Mouse (Mus musculus): Measurements from ENCODE around the gene Actn4. TPM values are rescaled to one million over a fixed set of nuclear protein-coding genes. Genes with fewer than 3 reads are reported as not detected.

The Actn4 gene
- polyA plus RNA-seq, 1 experiment from 2014 or later = 319 TPM

DNA sequence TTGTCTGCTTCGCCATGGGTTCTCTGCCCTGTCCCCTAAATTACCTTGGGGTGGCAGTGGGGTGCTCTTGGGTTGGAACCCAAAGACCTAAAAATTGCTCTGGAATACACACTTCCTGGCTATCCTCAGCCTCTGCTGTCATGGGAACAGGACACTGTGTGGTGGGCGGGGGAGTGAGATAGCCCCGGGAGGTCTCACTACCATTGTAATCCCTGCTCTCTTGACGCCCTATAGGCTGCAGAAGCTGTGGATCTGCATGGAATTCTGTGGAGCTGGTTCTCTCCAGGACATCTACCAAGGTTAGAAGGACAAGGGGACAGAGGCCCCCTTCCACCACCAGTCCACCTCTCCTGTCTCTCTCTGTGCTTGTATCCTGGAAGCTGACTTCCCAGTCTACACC, 21.7 kb upstream of the Actn4 start:
- 77% methylated on average over 4 of the region's 4 CpGs for WGBS
- Histone ChIP-seq H3K4me3 (replicated peaks) (no peak overlapping the region), H3K4me2 (no peak overlapping the region), H3K36me3 (peaks cover under 1% of the 10 kb centered on the region; the same call in 1 of the 2 replicates), H3K27ac (no peak overlapping the region), H3K27me3 (replicated peaks) (no peaks in the 10 kb centered on the region), H3K4me1 (peaks cover 12% of the 10 kb centered on the region), H3K9ac (no peak overlapping the region), H3K9me3 (no peaks in the 10 kb centered on the region)
- no peak for ATAC-seq (ENCODE audit: insufficient read depth, low FRiP score, low read depth)

DNA sequence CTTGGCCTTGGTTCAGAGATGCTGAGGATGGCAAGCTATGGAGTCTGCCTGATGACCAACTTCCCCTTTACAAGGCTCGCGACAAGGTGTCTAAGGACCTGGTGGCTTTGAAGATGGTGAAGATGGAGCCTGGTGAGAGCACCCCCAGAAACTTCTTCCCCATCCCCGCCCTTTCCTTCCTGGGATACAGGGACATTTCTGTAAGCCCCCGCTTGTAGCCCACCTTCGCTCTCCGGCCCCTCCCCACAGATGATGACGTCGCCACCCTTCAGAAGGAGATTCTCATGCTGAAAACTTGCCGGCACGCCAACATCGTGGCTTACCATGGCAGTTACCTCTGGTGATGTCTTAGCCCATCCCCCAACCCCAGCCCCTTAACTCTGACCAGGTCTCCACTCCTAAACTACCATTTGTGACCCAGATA, 21.0 kb upstream of the Actn4 start:
- no peaks in the 10 kb centered on the region for H3K9me3 ChIP-seq
- no peak for ATAC-seq (ENCODE audit: insufficient read depth, low FRiP score, low read depth)
- H3K9ac ChIP-seq = no peak overlapping the region
- peaks cover 12% of the 10 kb centered on the region for H3K4me1 ChIP-seq
- H3K27ac ChIP-seq = no peak overlapping the region
- H3K4me2 ChIP-seq = peak overlapping the region; percentile 87
- no peaks in the 10 kb centered on the region for H3K27me3 ChIP-seq (replicated peaks)
- H3K36me3 ChIP-seq = peaks cover 5% of the 10 kb centered on the region; the same call in 1 of the 2 replicates
- H3K4me3 ChIP-seq (replicated peaks) = no peak overlapping the region
- WGBS = 63% methylated on average over 11 of the region's 11 CpGs

DNA sequence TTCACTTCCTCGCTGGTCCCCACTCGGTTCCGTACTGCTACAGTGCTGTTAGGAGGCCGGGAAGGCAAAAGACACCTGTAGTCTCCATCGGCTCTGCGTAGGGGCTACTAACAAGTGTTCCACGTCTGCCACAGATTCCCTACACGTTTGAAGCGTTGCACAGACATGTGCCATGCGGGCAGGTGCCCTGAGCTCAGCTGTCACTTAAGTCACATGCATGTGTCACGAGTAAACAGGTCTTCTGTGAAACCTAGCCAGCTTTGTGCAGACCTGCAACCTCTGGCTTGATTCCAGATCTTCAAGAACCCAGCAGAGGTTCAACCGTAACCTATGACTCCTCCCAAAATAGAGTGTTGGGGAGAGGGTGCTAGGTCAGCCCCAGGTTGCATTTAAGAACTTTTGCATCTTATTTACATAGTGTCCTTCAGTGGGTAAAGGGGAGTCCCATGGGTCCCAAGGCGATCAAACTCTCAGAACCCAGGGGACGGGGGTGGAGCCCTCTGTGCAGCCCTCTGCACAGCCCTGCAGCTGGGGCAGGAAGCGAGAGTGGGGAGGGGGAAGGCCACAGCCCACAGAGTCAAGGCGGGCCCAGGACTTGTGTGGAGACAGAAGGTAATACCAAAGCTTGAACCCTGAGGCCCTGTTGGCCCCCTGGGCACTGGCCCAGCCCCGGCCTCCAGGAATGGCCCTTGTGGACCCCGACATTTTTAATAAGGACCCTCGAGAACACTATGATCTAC, 20.3 kb upstream of the Actn4 start:
- Histone ChIP-seq H3K27ac (peak overlapping the region; percentile 92), H3K27me3 (replicated peaks) (no peaks in the 10 kb centered on the region), H3K36me3 (peaks cover 12% of the 10 kb centered on the region; the same call in 1 of the 2 replicates), H3K9ac (peak overlapping the region; percentile 61), H3K9me3 (no peaks in the 10 kb centered on the region), H3K4me3 (replicated peaks) (peak overlapping the region; percentile 68), H3K4me1 (peaks cover 12% of the 10 kb centered on the region), H3K4me2 (peak overlapping the region; percentile 87)
- 11% methylated on average over 19 of the region's 19 CpGs for WGBS
- ATAC-seq (ENCODE audit: insufficient read depth, low FRiP score, low read depth) = peak; percentile 31

DNA sequence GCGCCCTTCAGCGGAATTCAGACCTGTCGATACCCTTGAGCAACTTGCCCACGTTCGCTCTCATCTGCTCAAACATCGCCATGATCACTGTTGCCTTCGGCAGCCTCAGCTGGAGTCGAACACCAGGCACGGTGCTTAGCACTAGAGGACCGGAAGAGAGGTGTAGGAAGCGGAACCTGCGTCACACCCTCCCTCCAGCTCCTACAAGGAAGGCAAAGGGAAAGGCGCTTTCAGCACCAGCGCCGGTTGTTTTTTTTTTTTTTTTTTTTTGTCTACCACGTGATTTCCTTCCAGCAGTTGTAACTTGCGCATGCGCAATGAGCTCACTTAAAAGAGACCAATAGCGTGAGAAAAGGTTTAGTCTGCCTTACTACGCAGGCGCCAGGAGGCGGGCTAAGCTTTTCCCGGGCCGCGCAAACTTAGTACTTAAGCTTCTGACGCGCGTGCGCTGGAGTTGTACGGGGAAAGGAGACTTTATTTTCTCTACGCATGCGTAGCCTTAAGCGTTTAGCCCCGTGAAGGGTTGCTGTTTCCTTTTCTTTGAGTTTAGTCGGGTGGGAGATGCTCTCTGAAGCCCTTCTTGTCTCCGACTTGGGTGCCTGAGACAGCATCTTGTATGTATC, 19.6 kb upstream of the Actn4 start, which contains the start of the genes Eif3k and Map4k1:
Gene Eif3k, minus strand, starts transcription at position 214 of the 623 bp plus-strand sequence.
Gene Map4k1, plus strand, starts transcription at position 400 of the 623 bp plus-strand sequence.
- peak; percentile 92 for ATAC-seq (ENCODE audit: insufficient read depth, low FRiP score, low read depth)
- H3K4me3 ChIP-seq (replicated peaks) = peak within 1 kb of the TSS; percentile 68
- peak within 1 kb of the TSS; percentile 92 for H3K27ac ChIP-seq
- H3K4me1 ChIP-seq = peaks cover 12% of the 10 kb centered on the region
- peaks cover 19% of the 10 kb centered on the region for H3K36me3 ChIP-seq
- peak within 1 kb of the TSS; percentile 80 for H3K9ac ChIP-seq
- peak within 1 kb of the TSS; percentile 87 for H3K4me2 ChIP-seq
- H3K9me3 ChIP-seq = no peaks in the 10 kb centered on the region
- under 1% methylated on average over 36 of the region's 36 CpGs for WGBS
- H3K27me3 ChIP-seq (replicated peaks) = no peaks in the 10 kb centered on the region

DNA sequence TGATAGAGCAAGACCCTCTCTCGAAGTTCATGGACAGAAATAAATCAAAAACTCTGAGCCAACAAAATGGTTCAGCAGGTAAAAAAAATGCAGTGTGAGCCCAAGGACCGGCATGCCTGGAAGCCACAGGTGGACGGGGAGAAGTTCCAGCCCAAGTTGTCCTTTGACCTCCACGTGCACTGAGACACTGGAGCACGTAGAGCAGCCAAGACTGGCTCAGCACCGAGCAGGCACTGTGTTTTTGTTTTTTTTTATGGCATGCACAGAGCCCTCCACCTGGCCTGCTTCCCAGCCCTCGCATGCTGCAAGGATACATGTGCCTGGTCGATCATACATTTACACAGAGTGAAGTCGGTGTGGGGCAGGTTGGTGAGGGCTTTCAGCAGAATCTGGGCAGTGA, 15.4 kb upstream of the Actn4 start:
- Histone ChIP-seq H3K9me3 (no peaks in the 10 kb centered on the region), H3K4me2 (no peak overlapping the region), H3K27ac (no peak overlapping the region), H3K27me3 (replicated peaks) (no peaks in the 10 kb centered on the region), H3K4me1 (peaks cover 9% of the 10 kb centered on the region), H3K36me3 (peaks cover 48% of the 10 kb centered on the region), H3K4me3 (replicated peaks) (no peak overlapping the region), H3K9ac (no peak overlapping the region)
- 87% methylated on average over 9 of the region's 9 CpGs for WGBS
- no peak for ATAC-seq (ENCODE audit: insufficient read depth, low FRiP score, low read depth)

DNA sequence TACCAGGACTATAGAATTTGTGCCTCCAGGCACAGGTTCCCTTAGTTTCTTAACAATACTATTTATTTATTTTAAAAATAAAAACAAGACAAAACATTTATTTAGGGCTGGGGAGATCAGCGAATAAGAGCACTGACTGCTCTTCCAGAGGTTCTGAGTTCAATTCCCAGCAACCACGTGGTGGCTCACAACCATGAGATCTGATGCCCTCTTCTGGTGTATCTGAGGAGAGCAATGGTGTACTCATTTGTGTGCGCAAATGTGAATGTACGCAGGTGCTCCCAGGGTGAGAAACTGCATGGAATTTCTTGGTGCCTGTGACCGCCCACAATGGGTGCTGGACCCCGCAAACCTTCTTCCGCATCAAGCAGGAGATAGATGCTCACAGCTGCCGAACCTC, 10.9 kb upstream of the Actn4 start:
- Histone ChIP-seq H3K4me3 (replicated peaks) (no peak overlapping the region), H3K27ac (peak overlapping the region; percentile 78; the same call in 1 of the 2 replicates), H3K9me3 (no peaks in the 10 kb centered on the region), H3K36me3 (peaks cover 46% of the 10 kb centered on the region), H3K27me3 (replicated peaks) (no peaks in the 10 kb centered on the region), H3K4me2 (no peak overlapping the region), H3K9ac (no peak overlapping the region), H3K4me1 (peaks cover 8% of the 10 kb centered on the region; the same call in 1 of the 2 replicates)
- ATAC-seq (ENCODE audit: insufficient read depth, low FRiP score, low read depth) = no peak
- WGBS = 82% methylated on average over 8 of the region's 8 CpGs

DNA sequence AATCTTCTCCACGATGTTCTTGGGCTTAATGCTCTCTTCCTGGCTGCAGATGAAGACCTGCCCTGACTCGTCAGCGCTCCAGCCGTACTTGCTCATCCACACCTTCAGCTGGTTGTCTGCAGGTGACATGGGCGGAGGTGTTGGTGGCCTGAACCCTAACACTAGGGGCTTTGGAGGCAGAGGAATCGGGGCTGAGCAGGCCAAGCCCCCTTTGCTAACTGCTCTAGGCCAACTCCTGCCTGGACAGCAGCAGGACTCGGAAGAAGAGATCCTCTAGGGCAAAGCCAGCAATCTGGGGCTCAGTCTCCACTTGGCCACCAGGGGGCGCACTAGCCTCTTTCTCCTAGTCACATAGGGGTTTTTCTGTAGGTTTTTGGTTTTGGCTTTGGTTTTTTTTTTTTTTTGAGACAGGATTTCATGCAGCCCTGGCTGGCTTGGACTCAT, 10.4 kb upstream of the Actn4 start:
- no peak overlapping the region for H3K9ac ChIP-seq
- peaks cover 42% of the 10 kb centered on the region for H3K36me3 ChIP-seq
- H3K4me2 ChIP-seq = no peak overlapping the region
- peaks cover 8% of the 10 kb centered on the region; the same call in 1 of the 2 replicates for H3K4me1 ChIP-seq
- ATAC-seq (ENCODE audit: insufficient read depth, low FRiP score, low read depth) = no peak
- H3K27me3 ChIP-seq (replicated peaks) = no peaks in the 10 kb centered on the region
- no peak overlapping the region for H3K4me3 ChIP-seq (replicated peaks)
- H3K9me3 ChIP-seq = no peaks in the 10 kb centered on the region
- WGBS = 66% methylated on average over 8 of the region's 8 CpGs
- peak overlapping the region; percentile 78 for H3K27ac ChIP-seq

DNA sequence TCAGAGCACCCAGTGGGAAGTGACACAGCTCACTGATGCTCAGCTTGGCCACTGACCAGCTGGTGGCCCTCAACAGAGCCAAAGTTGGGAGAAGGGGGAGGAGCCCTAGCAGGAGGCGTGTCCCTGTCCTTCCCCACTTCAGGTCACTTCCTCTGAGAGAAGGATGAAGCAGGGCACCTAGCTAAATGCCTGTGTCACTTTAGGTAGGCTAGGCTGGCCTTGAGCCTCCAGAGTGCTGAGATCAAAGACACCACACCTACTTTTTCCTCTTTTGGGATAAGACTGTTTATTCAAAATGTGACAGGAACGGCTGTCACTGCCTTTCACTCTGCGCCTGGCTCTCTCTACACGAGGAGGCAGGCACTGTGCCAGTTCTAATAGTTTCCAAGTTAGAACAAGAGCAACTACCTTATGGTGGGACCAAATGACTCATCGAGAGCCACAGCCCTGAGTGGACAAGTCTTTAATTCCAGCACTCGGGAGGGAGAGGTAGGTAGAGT, 9.7 kb upstream of the Actn4 start:
- no peaks in the 10 kb centered on the region for H3K9me3 ChIP-seq
- H3K4me1 ChIP-seq = peaks cover 11% of the 10 kb centered on the region; the same call in 1 of the 2 replicates
- H3K4me3 ChIP-seq (replicated peaks) = no peak overlapping the region
- no peak overlapping the region for H3K9ac ChIP-seq
- no peaks in the 10 kb centered on the region for H3K27me3 ChIP-seq (replicated peaks)
- ATAC-seq (ENCODE audit: insufficient read depth, low FRiP score, low read depth) = 0 out of 2 replicates have a peak, but pooled peaks have one; percentile 18
- peaks cover 34% of the 10 kb centered on the region for H3K36me3 ChIP-seq
- peak overlapping the region; percentile 78 for H3K27ac ChIP-seq
- WGBS = 49% methylated on average over 6 of the region's 6 CpGs
- H3K4me2 ChIP-seq = no peak overlapping the region

DNA sequence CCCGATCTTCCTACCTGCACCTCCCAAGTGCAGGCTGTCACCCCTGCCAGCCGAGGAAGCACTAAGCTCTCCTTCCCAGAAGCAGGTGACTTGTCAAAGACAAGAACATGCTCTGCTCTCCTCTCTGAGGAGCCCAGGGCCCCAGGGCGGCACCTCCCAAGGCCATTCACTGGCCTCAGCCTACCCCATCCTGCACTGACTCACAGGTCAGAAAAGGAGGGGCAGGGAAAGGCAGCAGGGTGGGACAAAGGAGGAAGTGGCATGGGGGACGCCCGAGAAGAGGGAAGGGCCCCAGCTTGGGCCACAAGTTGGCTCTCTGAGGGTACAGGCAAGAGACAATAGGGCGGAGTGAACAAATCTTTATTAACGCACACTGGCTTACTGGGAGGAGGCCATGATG, 8.9 kb upstream of the Actn4 start:
- Histone ChIP-seq H3K9me3 (no peaks in the 10 kb centered on the region), H3K4me2 (no peak overlapping the region), H3K4me1 (peaks cover 16% of the 10 kb centered on the region), H3K36me3 (peaks cover 26% of the 10 kb centered on the region), H3K27ac (peak overlapping the region; percentile 78), H3K4me3 (replicated peaks) (no peak overlapping the region), H3K9ac (no peak overlapping the region), H3K27me3 (replicated peaks) (no peaks in the 10 kb centered on the region)
- peak; percentile 53; the same call in 1 of the 2 replicates for ATAC-seq (ENCODE audit: insufficient read depth, low FRiP score, low read depth)
- WGBS = 80% methylated on average over 7 of the region's 7 CpGs

DNA sequence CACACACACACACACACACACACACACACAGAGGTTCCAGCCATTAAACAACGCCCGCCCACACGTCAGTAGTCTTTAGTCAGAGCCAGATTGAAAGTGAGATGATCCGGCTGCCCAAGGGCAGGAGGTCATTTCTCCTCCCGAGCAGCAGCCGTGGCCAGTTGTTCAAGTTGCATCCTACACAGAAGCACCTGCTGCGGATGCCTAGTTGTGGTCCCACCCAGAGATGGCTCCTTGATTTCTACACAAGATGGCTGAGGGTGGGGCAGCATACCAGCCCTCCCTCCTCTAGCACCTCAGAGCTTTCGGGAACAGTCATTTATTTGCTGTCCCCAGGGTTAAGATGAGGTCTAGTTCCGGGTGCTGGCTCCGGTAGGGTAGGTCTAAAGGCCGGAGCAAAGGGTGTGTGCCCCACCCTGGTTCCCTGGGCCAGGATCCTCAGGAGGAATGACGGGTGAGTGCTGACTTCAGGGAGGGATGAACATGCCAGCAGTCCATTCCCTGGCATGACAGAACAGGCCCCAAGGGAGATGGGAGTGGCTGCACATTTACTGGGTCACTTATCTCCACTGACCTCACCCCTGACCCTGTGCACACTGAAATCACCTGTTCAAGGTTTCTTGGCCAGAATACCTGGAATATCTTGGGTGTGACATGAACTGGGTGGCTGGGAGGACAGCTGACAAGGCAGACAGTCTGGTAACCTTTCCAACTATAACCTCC, 7.7 kb upstream of the Actn4 start:
- 41% methylated on average over 12 of the region's 12 CpGs for WGBS
- Histone ChIP-seq H3K4me1 (peaks cover 16% of the 10 kb centered on the region), H3K4me3 (replicated peaks) (no peak overlapping the region), H3K36me3 (peaks cover 20% of the 10 kb centered on the region), H3K27me3 (replicated peaks) (no peaks in the 10 kb centered on the region), H3K9ac (no peak overlapping the region), H3K27ac (peak overlapping the region; percentile 78), H3K9me3 (no peaks in the 10 kb centered on the region), H3K4me2 (no peak overlapping the region)
- peak; percentile 38; the same call in 1 of the 2 replicates for ATAC-seq (ENCODE audit: insufficient read depth, low FRiP score, low read depth)

DNA sequence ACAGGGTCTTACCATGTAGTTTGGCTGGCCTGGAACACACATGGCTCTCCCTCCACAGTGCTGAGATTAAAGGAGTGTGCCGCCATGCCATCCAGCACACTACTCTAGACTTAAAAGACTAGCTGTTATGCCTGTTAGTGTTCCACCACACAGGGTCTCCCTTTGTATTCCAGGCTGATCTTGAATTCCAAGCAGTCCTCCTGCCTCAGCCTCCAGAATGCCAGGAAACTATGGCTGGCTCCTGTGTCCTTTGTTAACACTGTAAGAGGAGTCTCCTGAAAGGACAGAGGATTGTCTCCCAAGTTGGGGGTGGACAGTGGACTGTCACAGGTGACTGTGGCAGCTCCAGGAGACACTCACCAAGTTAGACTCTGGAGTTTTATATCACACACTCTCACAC, 7.1 kb upstream of the Actn4 start:
- no peaks in the 10 kb centered on the region for H3K9me3 ChIP-seq
- 100% methylated on average over 1 of the region's 1 CpGs for WGBS
- peak overlapping the region; percentile 78 for H3K27ac ChIP-seq
- H3K36me3 ChIP-seq = peaks cover 15% of the 10 kb centered on the region
- ATAC-seq (ENCODE audit: insufficient read depth, low FRiP score, low read depth) = no peak
- no peak overlapping the region for H3K4me3 ChIP-seq (replicated peaks)
- H3K27me3 ChIP-seq (replicated peaks) = no peaks in the 10 kb centered on the region
- no peak overlapping the region for H3K9ac ChIP-seq
- no peak overlapping the region for H3K4me2 ChIP-seq
- H3K4me1 ChIP-seq = peaks cover 16% of the 10 kb centered on the region

Measured in stomach, embryonic 15.5 days (tissue).